Mouse (Mus musculus) cerebellum, adult 2 months (tissue): ENCODE data around the gene Tle6. TPM values are rescaled to one million over a fixed set of nuclear protein-coding genes. Genes with fewer than 3 reads are reported as not detected.
"Not testable (repeated sequence)": the region's sequence is repeated elsewhere in the genome, so short reads cannot be mapped to it uniquely, and the experiment has no call there.

Experiments used
- DNase-seq, 2 experiments: peaks; one replicate each; pipeline ENCODE4 v3.0.0; 2021
- H3K27ac ChIP-seq: fragments of 200-500 bp; 2 replicates; pipeline ENCODE4 v1.5.1; 2012; ENCODE audit warnings: low read length, control low read depth, inconsistent platforms; ENCODE audit not compliant: insufficient read depth
- H3K27me3 ChIP-seq: fragments of 200-500 bp; 2 replicates; pipeline ENCODE4 v1.6.1; 2012; ENCODE audit warnings: inconsistent platforms, mild to moderate bottlenecking, low read length, moderate library complexity; ENCODE audit not compliant: control insufficient read depth, insufficient read depth
- H3K4me1 ChIP-seq: fragments of 200-500 bp; 2 replicates; pipeline ENCODE4 v1.6.1; 2011; ENCODE audit warnings: low read length; ENCODE audit not compliant: control insufficient read depth, insufficient read depth
- H3K4me3 ChIP-seq: fragments of 200-500 bp; replicated peaks from 2 replicates; pipeline ENCODE3; 2011; ENCODE audit warnings: mild to moderate bottlenecking, low read depth, low read length, control low read depth; ENCODE audit not compliant: insufficient read depth
- CTCF ChIP-seq: fragments of 200-500 bp; IDR thresholded peaks from 2 replicates; pipeline ENCODE4 v1.5.1; 2011; ENCODE audit warnings: low read depth, mild to moderate bottlenecking, control low read depth, low read length, moderate library complexity, borderline replicate concordance; ENCODE audit not compliant: insufficient read depth
- POLR2A ChIP-seq: fragments of 200-500 bp; IDR thresholded peaks from 2 replicates; pipeline ENCODE4 v1.6.1; 2011; ENCODE audit warnings: low read length, control low read depth, borderline replicate concordance; ENCODE audit not compliant: insufficient read depth
- WGBS: fragments of 180-500 bp; shearing (Covaris S2); methylation state at CpG from one replicate; pipeline ENCODE4 v1.1.7; 2018; 5-methylcytosine and 5-hydroxymethylcytosine counted together
- polyA plus RNA-seq: library from polyadenylated mRNA; depleted of rRNA; stranded (reverse); fragments of >200 nt; gene quantifications from 2 replicates; pipeline ENCODE4 v1.2.3, GENCODE M21; 2012

The Tle6 gene
- polyA plus RNA-seq, 1 experiment, result 9.6 TPM

- no peak for DNase-seq
- 9% methylated on average over 24 of the region's 24 CpGs for WGBS
Measured at GRCm38 (mm10) chr10:81642648-81643448, 42.0 kb upstream of the Tle6 start.

GRCm38 (mm10) chr10:81641978-81642647 lies 41.2 kb upstream of the Tle6 start:
- Histone ChIP-seq H3K4me3 (peak overlapping the region; percentile 83), H3K27me3 (no peaks in the 10 kb centered on the region), H3K27ac (peak overlapping the region; percentile 98), H3K4me1 (peaks cover 22% of the 10 kb centered on the region)
- TF ChIP-seq CTCF (no peak), POLR2A (no peak)
- WGBS, result 61% methylated on average over 8 of the region's 8 CpGs
- peak; percentile 50 to 52 for DNase-seq

More at GRCm38 (mm10) chr10:81642648-81643448, 42.0 kb upstream of the Tle6 start:
- TF ChIP-seq POLR2A, result no peak
- no peak for TF ChIP-seq CTCF
- Histone ChIP-seq H3K27me3 (no peaks in the 10 kb centered on the region), H3K27ac (peak overlapping the region; percentile 98), H3K4me3 (peak overlapping the region; percentile 83), H3K4me1 (peaks cover 22% of the 10 kb centered on the region)

- peak overlapping the region; percentile 98; the same call in 1 of the 2 replicates for H3K27ac ChIP-seq
- WGBS, result 87% methylated on average over 2 of the region's 2 CpGs
- peaks cover 22% of the 10 kb centered on the region for H3K4me1 ChIP-seq
- no peaks in the 10 kb centered on the region for H3K27me3 ChIP-seq
- H3K4me3 ChIP-seq, result no peak overlapping the region
- TF ChIP-seq POLR2A (no peak), CTCF (no peak)
- DNase-seq, result peak in 1 of 2 experiments; percentile 17
Measured at GRCm38 (mm10) chr10:81641566-81641965, 40.7 kb upstream of the Tle6 start.

GRCm38 (mm10) chr10:81640825-81641224 lies 40.0 kb upstream of the Tle6 start:
- WGBS, result 38% methylated on average over 4 of the region's 4 CpGs
- DNase-seq, result peak in 1 of 2 experiments; percentile 21
- not testable (repeated sequence) for H3K4me3 ChIP-seq

GRCm38 (mm10) chr10:81638101-81638500 lies 37.2 kb upstream of the Tle6 start:
- Histone ChIP-seq H3K27ac (no peak overlapping the region), H3K4me3 (no peak overlapping the region), H3K4me1 (peaks cover 18% of the 10 kb centered on the region), H3K27me3 (no peaks in the 10 kb centered on the region)
- WGBS, result 67% methylated on average over 6 of the region's 6 CpGs
- TF ChIP-seq POLR2A (no peak), CTCF (no peak)
- DNase-seq, result peak in 1 of 2 experiments; percentile 7

More at GRCm38 (mm10) chr10:81640825-81641224, 40.0 kb upstream of the Tle6 start:
- not testable (repeated sequence) for H3K27ac ChIP-seq, H3K27me3 ChIP-seq
- H3K4me1 ChIP-seq, result peaks cover 22% of the 10 kb centered on the region

- no peak overlapping the region for H3K4me3 ChIP-seq
- no peak overlapping the region for H3K27ac ChIP-seq
- no peak for TF ChIP-seq POLR2A
- H3K27me3 ChIP-seq, result no peaks in the 10 kb centered on the region
- WGBS, result 25% methylated on average over 8 of the region's 8 CpGs
- peak in 1 of 2 experiments; percentile 3 for DNase-seq
- H3K4me1 ChIP-seq, result peaks cover 6% of the 10 kb centered on the region
Measured at GRCm38 (mm10) chr10:81636338-81636737, 35.5 kb upstream of the Tle6 start.

- DNase-seq, result peak; percentile 77 to 79
- WGBS, result 3% methylated on average over 37 of the region's 37 CpGs
Measured at GRCm38 (mm10) chr10:81633253-81634099, 32.6 kb upstream of the Tle6 start.

More at GRCm38 (mm10) chr10:81633253-81634099, 32.6 kb upstream of the Tle6 start:
- no peaks in the 10 kb centered on the region for H3K27me3 ChIP-seq
- H3K4me3 ChIP-seq, result peak overlapping the region; percentile 58
- no peaks in the 10 kb centered on the region for H3K4me1 ChIP-seq
- no peak overlapping the region for H3K27ac ChIP-seq
- TF ChIP-seq POLR2A (peak; percentile 39; the same call in 1 of the 2 replicates), CTCF (no peak)
